Mouse (Mus musculus) limb, embryonic 12.5 days (tissue): ENCODE measurements at regions not wholly inside any gene's neighbourhood (a gene's known extent, or its start where the extent isn't known, plus 50 kb on each side); places are given as distances from the start of the nearest gene placed in this dataset.

Experiments
- ATAC-seq: fragments of 200-750 bp; cut with Nextera tagmentation; 2 replicates; pipeline ENCODE4 v1.8.0; 2017; ENCODE audit warnings: low read depth, moderate TSS enrichment; ENCODE audit not compliant: insufficient number of reproducible peaks, insufficient read depth, low FRiP score, low TSS enrichment
- H3K27ac ChIP-seq: fragments of 300-500 bp; sonication (generic); 2 replicates; pipeline ENCODE4 v1.5.1; 2016; ENCODE audit warnings: mild to moderate bottlenecking, moderate library complexity
- H3K27me3 ChIP-seq: fragments of 300-500 bp; sonication (generic); 2 replicates; pipeline ENCODE4 v1.6.1; 2016; ENCODE audit warnings: mild to moderate bottlenecking, moderate library complexity
- H3K36me3 ChIP-seq: fragments of 300-500 bp; sonication (generic); 2 replicates; pipeline ENCODE4 v1.6.1; 2016; ENCODE audit warnings: mild to moderate bottlenecking, moderate library complexity
- H3K4me1 ChIP-seq: fragments of 300-500 bp; sonication (generic); replicated peaks from 2 replicates; pipeline ENCODE4 v1.6.1; 2016
- H3K4me2 ChIP-seq: fragments of 300-500 bp; sonication (generic); 2 replicates; pipeline ENCODE4 v1.6.1; 2016; ENCODE audit warnings: mild to moderate bottlenecking, moderate library complexity
- H3K4me3 ChIP-seq: fragments of 300-500 bp; sonication (generic); replicated peaks from 2 replicates; pipeline ENCODE4 v1.5.1; 2016; ENCODE audit warnings: mild to moderate bottlenecking
- H3K9ac ChIP-seq: fragments of 300-500 bp; sonication (generic); replicated peaks from 2 replicates; pipeline ENCODE4 v1.6.1; 2016; ENCODE audit warnings: mild to moderate bottlenecking, moderate library complexity
- H3K9me3 ChIP-seq: fragments of 300-500 bp; sonication (generic); 2 replicates; pipeline ENCODE4 v1.6.1; 2016; ENCODE audit warnings: mild to moderate bottlenecking, moderate library complexity
- WGBS: fragments of 180-500 bp; shearing (Covaris S2); methylation state at CpG from one replicate; pipeline ENCODE4 v1.1.7; 2016; 5-methylcytosine and 5-hydroxymethylcytosine counted together

- Histone ChIP-seq H3K27me3 (no peaks in the 10 kb centered on the region), H3K9ac (no peak overlapping the region), H3K27ac (no peak overlapping the region), H3K4me3 (no peak overlapping the region), H3K4me1 (peaks cover 23% of the 10 kb centered on the region), H3K9me3 (no peaks in the 10 kb centered on the region), H3K36me3 (no peaks in the 10 kb centered on the region), H3K4me2 (no peak overlapping the region)
- ATAC-seq, result no peak
- 82% methylated on average over 12 of the region's 12 CpGs for WGBS
Observed at GRCm38 (mm10) chr16:95861231-95861690, 129.5 kb downstream of the Psmg1 start.

- H3K36me3 ChIP-seq, result no peaks in the 10 kb centered on the region
- no peaks in the 10 kb centered on the region for H3K27me3 ChIP-seq
- no peak for ATAC-seq
- no peak overlapping the region for H3K4me2 ChIP-seq
- no peak overlapping the region for H3K4me3 ChIP-seq
- 93% methylated on average over 9 of the region's 9 CpGs for WGBS
- H3K4me1 ChIP-seq, result peaks cover 23% of the 10 kb centered on the region
- no peaks in the 10 kb centered on the region for H3K9me3 ChIP-seq
- H3K27ac ChIP-seq, result no peak overlapping the region
- H3K9ac ChIP-seq, result no peak overlapping the region
Observed at GRCm38 (mm10) chr16:95860810-95861209, 129.9 kb downstream of the Psmg1 start.

- Histone ChIP-seq H3K9me3 (no peaks in the 10 kb centered on the region), H3K4me3 (no peak overlapping the region), H3K36me3 (no peaks in the 10 kb centered on the region), H3K9ac (no peak overlapping the region), H3K27ac (no peak overlapping the region), H3K4me2 (no peak overlapping the region), H3K4me1 (peaks cover 23% of the 10 kb centered on the region), H3K27me3 (no peaks in the 10 kb centered on the region)
- no peak for ATAC-seq
- WGBS, result 87% methylated on average over 5 of the region's 5 CpGs
Observed at GRCm38 (mm10) chr16:95860111-95860510, 130.6 kb downstream of the Psmg1 start.

GRCm38 (mm10) chr16:95857403-95857802 is 133.4 kb downstream of the Psmg1 start:
- ATAC-seq, result no peak
- Histone ChIP-seq H3K4me2 (no peak overlapping the region), H3K27ac (no peak overlapping the region), H3K9me3 (no peaks in the 10 kb centered on the region), H3K9ac (no peak overlapping the region), H3K4me1 (peaks cover 3% of the 10 kb centered on the region; the same call in 1 of the 2 replicates), H3K36me3 (no peaks in the 10 kb centered on the region), H3K27me3 (no peaks in the 10 kb centered on the region), H3K4me3 (no peak overlapping the region)
- WGBS, result 91% methylated on average over 3 of the region's 3 CpGs

- H3K4me2 ChIP-seq, result no peak overlapping the region
- H3K4me1 ChIP-seq, result no peaks in the 10 kb centered on the region
- H3K36me3 ChIP-seq, result no peaks in the 10 kb centered on the region
- no peaks in the 10 kb centered on the region for H3K27me3 ChIP-seq
- H3K9me3 ChIP-seq, result no peaks in the 10 kb centered on the region
- 82% methylated on average over 2 of the region's 2 CpGs for WGBS
- no peak overlapping the region for H3K9ac ChIP-seq
- H3K4me3 ChIP-seq, result no peak overlapping the region
- H3K27ac ChIP-seq, result 0 out of 2 replicates have a peak overlapping the region, but pooled peaks have one; percentile 12
- ATAC-seq, result no peak
Observed at GRCm38 (mm10) chr16:95855230-95855629, 135.5 kb downstream of the Psmg1 start.

GRCm38 (mm10) chr16:95851907-95852306 is 138.9 kb downstream of the Psmg1 start:
- Histone ChIP-seq H3K9ac (no peak overlapping the region), H3K27ac (peak overlapping the region; percentile 64), H3K9me3 (no peaks in the 10 kb centered on the region), H3K4me3 (no peak overlapping the region), H3K36me3 (no peaks in the 10 kb centered on the region), H3K4me1 (peaks cover 30% of the 10 kb centered on the region), H3K27me3 (no peaks in the 10 kb centered on the region), H3K4me2 (no peak overlapping the region)
- no peak for ATAC-seq
- 90% methylated on average over 5 of the region's 5 CpGs for WGBS

- H3K9ac ChIP-seq, result no peak overlapping the region
- H3K4me2 ChIP-seq, result no peak overlapping the region
- peaks cover 54% of the 10 kb centered on the region for H3K4me1 ChIP-seq
- H3K36me3 ChIP-seq, result no peaks in the 10 kb centered on the region
- H3K4me3 ChIP-seq, result no peak overlapping the region
- peaks cover 4% of the 10 kb centered on the region; the same call in 1 of the 2 replicates for H3K9me3 ChIP-seq
- H3K27ac ChIP-seq, result peak overlapping the region; percentile 96
- ATAC-seq, result peak; percentile 87
- no peaks in the 10 kb centered on the region for H3K27me3 ChIP-seq
- 14% methylated on average over 6 of the region's 6 CpGs for WGBS
Observed at GRCm38 (mm10) chr16:95848555-95849082, 142.1 kb downstream of the Psmg1 start.

GRCm38 (mm10) chr16:95847765-95848483 is 142.8 kb downstream of the Psmg1 start:
- Histone ChIP-seq H3K36me3 (no peaks in the 10 kb centered on the region), H3K4me3 (no peak overlapping the region), H3K9me3 (peaks cover 10% of the 10 kb centered on the region; the same call in 1 of the 2 replicates), H3K9ac (no peak overlapping the region), H3K27ac (peak overlapping the region; percentile 96), H3K4me1 (peaks cover 54% of the 10 kb centered on the region), H3K27me3 (no peaks in the 10 kb centered on the region), H3K4me2 (0 out of 2 replicates have a peak overlapping the region, but pooled peaks have one; percentile 7)
- 20% methylated on average over 3 of the region's 3 CpGs for WGBS
- ATAC-seq, result peak; percentile 86

GRCm38 (mm10) chr16:95845323-95845860 is 143.5 kb downstream of the Ets2 start:
- ATAC-seq, result no peak

GRCm38 (mm10) chr16:95844691-95845090 is 142.8 kb downstream of the Ets2 start:
- Histone ChIP-seq H3K9me3 (peaks cover 10% of the 10 kb centered on the region; the same call in 1 of the 2 replicates), H3K4me2 (no peak overlapping the region), H3K4me1 (peaks cover 51% of the 10 kb centered on the region), H3K4me3 (no peak overlapping the region), H3K9ac (no peak overlapping the region), H3K27me3 (no peaks in the 10 kb centered on the region), H3K27ac (peak overlapping the region; percentile 96), H3K36me3 (no peaks in the 10 kb centered on the region)
- 7% methylated on average over 4 of the region's 4 CpGs for WGBS
- no peak for ATAC-seq

More at GRCm38 (mm10) chr16:95845323-95845860, 143.5 kb downstream of the Ets2 start:
- Histone ChIP-seq H3K9me3 (peaks cover 10% of the 10 kb centered on the region; the same call in 1 of the 2 replicates), H3K4me2 (no peak overlapping the region), H3K9ac (no peak overlapping the region), H3K4me1 (peaks cover 54% of the 10 kb centered on the region), H3K27ac (peak overlapping the region; percentile 96), H3K27me3 (no peaks in the 10 kb centered on the region), H3K4me3 (no peak overlapping the region), H3K36me3 (no peaks in the 10 kb centered on the region)
- 6% methylated on average over 10 of the region's 10 CpGs for WGBS

GRCm38 (mm10) chr16:95842766-95843165 is 140.9 kb downstream of the Ets2 start:
- 88% methylated on average over 3 of the region's 3 CpGs for WGBS
- no peak for ATAC-seq

More at GRCm38 (mm10) chr16:95842766-95843165, 140.9 kb downstream of the Ets2 start:
- Histone ChIP-seq H3K27ac (no peak overlapping the region), H3K27me3 (no peaks in the 10 kb centered on the region), H3K4me1 (peaks cover 33% of the 10 kb centered on the region), H3K9ac (no peak overlapping the region), H3K4me2 (no peak overlapping the region), H3K9me3 (peaks cover 10% of the 10 kb centered on the region; the same call in 1 of the 2 replicates), H3K36me3 (no peaks in the 10 kb centered on the region), H3K4me3 (no peak overlapping the region)
